Mouse (Mus musculus) small intestine, adult 2 months (tissue): ENCODE data around the gene Dnajc21.

Source experiments
- CTCF ChIP-seq: fragments of 200-500 bp; IDR thresholded peaks from 2 replicates; pipeline ENCODE4 v1.5.1; 2012; ENCODE audit warnings: low read depth, mild to moderate bottlenecking, control low read depth, inconsistent platforms, low read length, moderate library complexity, mixed read lengths; ENCODE audit not compliant: insufficient replicate concordance, insufficient read length; ENCODE audit errors: extremely low read depth
- POLR2A ChIP-seq: fragments of 200-500 bp; IDR thresholded peaks from 2 replicates; pipeline ENCODE4 v1.6.1; 2012; ENCODE audit warnings: low read depth, mild to moderate bottlenecking, control low read depth, inconsistent platforms, low read length, moderate library complexity

DNA sequence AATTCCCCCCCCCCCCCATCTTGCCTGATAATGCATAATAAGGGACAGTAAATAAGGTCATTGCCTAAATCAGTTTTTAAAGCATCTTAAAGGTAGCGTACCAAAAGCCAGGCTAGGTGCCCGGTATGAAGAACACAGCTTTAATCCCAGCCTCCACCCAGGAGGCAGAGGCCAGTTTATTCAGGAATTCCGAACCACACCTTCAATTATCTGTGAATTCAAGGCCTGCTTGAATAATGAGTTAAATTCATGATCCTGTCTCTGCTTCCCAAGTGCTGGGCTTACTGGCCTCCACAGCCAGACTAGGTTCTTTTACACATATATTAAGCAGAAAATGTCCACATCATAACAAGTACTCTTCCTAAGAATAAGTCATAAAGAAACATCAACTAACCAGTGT is 625 bp upstream of the Dnajc21 start:
- TF ChIP-seq CTCF, result no peak
- no peak for TF ChIP-seq POLR2A
